Mouse (Mus musculus) cerebellum, adult 2 months (tissue): Measurements from ENCODE around the gene Pla2g2d. TPM values are rescaled to one million over a fixed set of nuclear protein-coding genes. Genes with fewer than 3 reads are reported as not detected.
"Not testable (repeated sequence)": the region's sequence is repeated elsewhere in the genome, so short reads cannot be mapped to it uniquely, and the experiment has no call there.

Experiments
- DNase-seq, 2 experiments: peaks; one replicate each; pipeline ENCODE4 v3.0.0; 2021
- H3K27ac ChIP-seq: fragments of 200-500 bp; 2 replicates; pipeline ENCODE4 v1.5.1; 2012; ENCODE audit warnings: low read length, control low read depth, inconsistent platforms; ENCODE audit not compliant: insufficient read depth
- H3K27me3 ChIP-seq: fragments of 200-500 bp; 2 replicates; pipeline ENCODE4 v1.6.1; 2012; ENCODE audit warnings: inconsistent platforms, mild to moderate bottlenecking, low read length, moderate library complexity; ENCODE audit not compliant: control insufficient read depth, insufficient read depth
- H3K4me1 ChIP-seq: fragments of 200-500 bp; 2 replicates; pipeline ENCODE4 v1.6.1; 2011; ENCODE audit warnings: low read length; ENCODE audit not compliant: control insufficient read depth, insufficient read depth
- H3K4me3 ChIP-seq: fragments of 200-500 bp; replicated peaks from 2 replicates; pipeline ENCODE3; 2011; ENCODE audit warnings: mild to moderate bottlenecking, low read depth, low read length, control low read depth; ENCODE audit not compliant: insufficient read depth
- CTCF ChIP-seq: fragments of 200-500 bp; IDR thresholded peaks from 2 replicates; pipeline ENCODE4 v1.5.1; 2011; ENCODE audit warnings: low read depth, mild to moderate bottlenecking, control low read depth, low read length, moderate library complexity, borderline replicate concordance; ENCODE audit not compliant: insufficient read depth
- POLR2A ChIP-seq: fragments of 200-500 bp; IDR thresholded peaks from 2 replicates; pipeline ENCODE4 v1.6.1; 2011; ENCODE audit warnings: low read length, control low read depth, borderline replicate concordance; ENCODE audit not compliant: insufficient read depth
- WGBS: fragments of 180-500 bp; shearing (Covaris S2); methylation state at CpG from one replicate; pipeline ENCODE4 v1.1.7; 2018; 5-methylcytosine and 5-hydroxymethylcytosine counted together
- polyA plus RNA-seq: library from polyadenylated mRNA; depleted of rRNA; stranded (reverse); fragments of >200 nt; gene quantifications from 2 replicates; pipeline ENCODE4 v1.2.3, GENCODE M21; 2012; rRNA removed

Pla2g2d gene
- polyA plus RNA-seq, 1 experiment: 0.16 TPM

GRCm38 (mm10) chr4:138819101-138819500 lies 43.6 kb downstream of the Pla2g2d start:
- Histone ChIP-seq H3K27ac (no peak overlapping the region), H3K27me3 (no peaks in the 10 kb centered on the region), H3K4me3 (no peak overlapping the region), H3K4me1 (0 out of 2 replicates have a peak, but pooled peaks cover 2% of the 10 kb centered on the region)
- WGBS: 12% methylated on average over 8 of the region's 8 CpGs
- DNase-seq: no peak
- no peak for TF ChIP-seq POLR2A
- no peak for TF ChIP-seq CTCF

- WGBS: 81% methylated on average over 2 of the region's 2 CpGs
- H3K4me3 ChIP-seq: no peak overlapping the region
- H3K27ac ChIP-seq: no peak overlapping the region
- no peak for DNase-seq
- TF ChIP-seq CTCF (no peak), POLR2A (no peak)
- H3K4me1 ChIP-seq: 0 out of 2 replicates have a peak, but pooled peaks cover 2% of the 10 kb centered on the region
- H3K27me3 ChIP-seq: no peaks in the 10 kb centered on the region
Measured at GRCm38 (mm10) chr4:138821036-138821435, 45.5 kb downstream of the Pla2g2d start.

- not testable (repeated sequence) for DNase-seq, H3K27ac ChIP-seq, H3K4me3 ChIP-seq, H3K27me3 ChIP-seq, H3K4me1 ChIP-seq
- 78% methylated on average over 2 of the region's 2 CpGs for WGBS
Measured at GRCm38 (mm10) chr4:138824161-138824560, 48.6 kb downstream of the Pla2g2d start.

- Histone ChIP-seq H3K4me1 (no peaks in the 10 kb centered on the region), H3K27me3 (no peaks in the 10 kb centered on the region), H3K4me3 (no peak overlapping the region), H3K27ac (no peak overlapping the region)
- TF ChIP-seq CTCF (no peak), POLR2A (no peak)
- no peak for DNase-seq
- WGBS: 82% methylated on average over 2 of the region's 2 CpGs
Measured at GRCm38 (mm10) chr4:138824660-138825059, 49.1 kb downstream of the Pla2g2d start.

GRCm38 (mm10) chr4:138825751-138826567 lies 50.4 kb downstream of the Pla2g2d start:
- no peaks in the 10 kb centered on the region for H3K27me3 ChIP-seq
- DNase-seq: no peak
- no peak overlapping the region for H3K27ac ChIP-seq
- H3K4me1 ChIP-seq: no peaks in the 10 kb centered on the region
- TF ChIP-seq POLR2A (no peak), CTCF (no peak)
- H3K4me3 ChIP-seq: no peak overlapping the region
- 71% methylated on average over 18 of the region's 18 CpGs for WGBS

- H3K4me1 ChIP-seq: no peaks in the 10 kb centered on the region
- no peak overlapping the region for H3K27ac ChIP-seq
- WGBS: 53% methylated on average over 11 of the region's 11 CpGs
- no peak overlapping the region for H3K4me3 ChIP-seq
- H3K27me3 ChIP-seq: no peaks in the 10 kb centered on the region
- DNase-seq: no peak
- no peak for TF ChIP-seq POLR2A
- no peak for TF ChIP-seq CTCF
Measured at GRCm38 (mm10) chr4:138827147-138827546, 51.6 kb downstream of the Pla2g2d start.

Other genes starting within 250 kb of the Pla2g2d start
- gene Vwa5b1, start 139.9 kb upstream of the Pla2g2d start, polyA plus RNA-seq: 1.6 and 2.7 TPM in 2 replicates
- 0.22 and 0.33 TPM in 2 replicates for gene Pla2g2c, start 50.9 kb upstream of the Pla2g2d start, polyA plus RNA-seq
- 1.9 and 2.3 TPM in 2 replicates for gene Ubxn10, start 38.6 kb upstream of the Pla2g2d start, polyA plus RNA-seq
- 0.41 and 0.69 TPM in 2 replicates for gene Pla2g2f, start 18.1 kb upstream of the Pla2g2d start, polyA plus RNA-seq
- 2.0 and 4.7 TPM in 2 replicates for gene Pla2g5, start 87.7 kb downstream of the Pla2g2d start, polyA plus RNA-seq
- not detected in 2 replicates for gene Gm13030, start 98.2 kb downstream of the Pla2g2d start, polyA plus RNA-seq
- not detected in 2 replicates for gene Pla2g2e, start 102.2 kb downstream of the Pla2g2d start, polyA plus RNA-seq
- 8.3 and 9.0 TPM in 2 replicates for gene Otud3, start 138.2 kb downstream of the Pla2g2d start, polyA plus RNA-seq
- gene Rnf186, start 191.4 kb downstream of the Pla2g2d start, polyA plus RNA-seq: not detected in 2 replicates
- gene Tmco4, start 197.2 kb downstream of the Pla2g2d start, polyA plus RNA-seq: 2.4 and 2.5 TPM in 2 replicates